Mouse (Mus musculus): ENCODE results near the gene Mkrn3.

GRCm38 (mm10) chr7:62418346-62418745 lies 1.6 kb downstream of the Mkrn3 start:
- TF ChIP-seq CTCF (conservative IDR thresholded peaks at IDR 0.05; ENCODE audit: insufficient read depth, insufficient read length, low read depth, low read length) = no peak
- no peak for TF ChIP-seq POLR2A (IDR thresholded peaks at IDR 0.05; ENCODE audit: low read depth, low read length)
